Mouse (Mus musculus) lung, postnatal 4 days (tissue): ENCODE measurements around the gene Ssbp1.
A peak's percentile ranks its signal among the peaks of the same experiment; 100 is the strongest.

Experiments
- DNase-seq, 2 experiments: peaks; one replicate each; pipeline ENCODE4 v3.0.0; 2021

Gene Ssbp1

GRCm38 (mm10) chr6:40470916-40471719 lies at the start of gene Ssbp1:
Gene Ssbp1 (plus strand): TSS chr6:40471352.
- peak; percentile 94 to 95 for DNase-seq

- no peak for DNase-seq
Observed at GRCm38 (mm10) chr6:40423013-40423412, 48.1 kb upstream of the Ssbp1 start.

- DNase-seq, result peak in 1 of 2 experiments; percentile 61
Observed at GRCm38 (mm10) chr6:40423774-40424173, 47.4 kb upstream of the Ssbp1 start.

GRCm38 (mm10) chr6:40427441-40427840 lies 43.7 kb upstream of the Ssbp1 start:
- DNase-seq, result no peak

- DNase-seq, result no peak
Observed at GRCm38 (mm10) chr6:40428696-40429095, 42.5 kb upstream of the Ssbp1 start.

- DNase-seq, result peak; percentile 18 to 38
Observed at GRCm38 (mm10) chr6:40429521-40429931, 41.6 kb upstream of the Ssbp1 start.

- DNase-seq, result no peak
Observed at GRCm38 (mm10) chr6:40430251-40430650, 40.9 kb upstream of the Ssbp1 start.

- DNase-seq, result no peak
Observed at GRCm38 (mm10) chr6:40430878-40431277, 40.3 kb upstream of the Ssbp1 start.

GRCm38 (mm10) chr6:40431356-40431755 lies 39.8 kb upstream of the Ssbp1 start:
- no peak for DNase-seq

- DNase-seq, result no peak
Observed at GRCm38 (mm10) chr6:40431812-40432211, 39.3 kb upstream of the Ssbp1 start.

GRCm38 (mm10) chr6:40432346-40433275 lies 38.5 kb upstream of the Ssbp1 start:
- DNase-seq, result no peak

GRCm38 (mm10) chr6:40434697-40435096 lies 36.5 kb upstream of the Ssbp1 start:
- no peak for DNase-seq

GRCm38 (mm10) chr6:40435151-40436046 lies 35.8 kb upstream of the Ssbp1 start:
- DNase-seq, result peak; percentile 38 to 41

- DNase-seq, result peak; percentile 87 to 88
Observed at GRCm38 (mm10) chr6:40436047-40436483, 35.1 kb upstream of the Ssbp1 start, which contains the start of gene E330009J07Rik. Gene E330009J07Rik (minus strand): TSS chr6:40436135.

GRCm38 (mm10) chr6:40438936-40439335 lies 32.2 kb upstream of the Ssbp1 start, which contains the start of gene Wee2:
Gene Wee2 (plus strand): TSS chr6:40439088.
- no peak for DNase-seq

- DNase-seq, result no peak
Observed at GRCm38 (mm10) chr6:40439731-40440130, 31.4 kb upstream of the Ssbp1 start.

- no peak for DNase-seq
Observed at GRCm38 (mm10) chr6:40441276-40441675, 29.9 kb upstream of the Ssbp1 start.

GRCm38 (mm10) chr6:40441755-40442154 lies 29.4 kb upstream of the Ssbp1 start:
- no peak for DNase-seq

GRCm38 (mm10) chr6:40443281-40443928 lies 27.7 kb upstream of the Ssbp1 start:
- no peak for DNase-seq

GRCm38 (mm10) chr6:40448626-40449025 lies 22.5 kb upstream of the Ssbp1 start:
- DNase-seq, result no peak

GRCm38 (mm10) chr6:40454436-40455041 lies 16.6 kb upstream of the Ssbp1 start:
- no peak for DNase-seq
